Mouse (Mus musculus) ES-Bruce4 (cell line): ENCODE data around the gene Aif1l. TPM values are rescaled to one million over a fixed set of nuclear protein-coding genes. Genes with fewer than 3 reads are reported as not detected.

Source experiments
- H3K27ac ChIP-seq: 2 replicates; pipeline ENCODE4 v1.5.1; 2012; ENCODE audit warnings: low read length, inconsistent platforms; ENCODE audit not compliant: insufficient read depth
- H3K27me3 ChIP-seq: 2 replicates; pipeline ENCODE4 v1.6.1; 2012; ENCODE audit warnings: mild to moderate bottlenecking, low read length, inconsistent platforms; ENCODE audit not compliant: control insufficient read depth, poor library complexity, insufficient read depth, severe bottlenecking
- H3K36me3 ChIP-seq: 2 replicates; pipeline ENCODE4 v1.6.1; 2012; ENCODE audit warnings: inconsistent platforms, mild to moderate bottlenecking, low read length, moderate library complexity; ENCODE audit not compliant: control insufficient read depth, poor library complexity, insufficient read depth, severe bottlenecking
- H3K4me1 ChIP-seq: one replicate; pipeline ENCODE4 v1.8.1; 2011; ENCODE audit warnings: low read length; ENCODE audit not compliant: control insufficient read depth, insufficient read depth
- H3K4me3 ChIP-seq: 2 replicates; pipeline ENCODE4 v1.5.1; 2011; ENCODE audit warnings: low read depth, mild to moderate bottlenecking, low read length
- H3K9ac ChIP-seq: 2 replicates; pipeline ENCODE4 v1.6.1; 2012; ENCODE audit warnings: low read depth, mild to moderate bottlenecking, inconsistent platforms; ENCODE audit not compliant: poor library complexity, severe bottlenecking
- H3K9me3 ChIP-seq: replicated peaks from 2 replicates; pipeline ENCODE4 v1.6.1; 2012; ENCODE audit warnings: mild to moderate bottlenecking, low read length, inconsistent platforms; ENCODE audit not compliant: control insufficient read depth, poor library complexity, insufficient read depth, severe bottlenecking
- CTCF ChIP-seq: IDR thresholded peaks from one replicate; pipeline ENCODE4 v1.8.1; 2011; ENCODE audit warnings: low read depth, low read length
- EP300 ChIP-seq: IDR thresholded peaks from 2 replicates; pipeline ENCODE4 v1.6.1; 2011; ENCODE audit warnings: low read depth, low read length; ENCODE audit not compliant: insufficient read depth
- POLR2A ChIP-seq: IDR thresholded peaks from one replicate; pipeline ENCODE4 v1.8.1; 2011; ENCODE audit warnings: low read length; ENCODE audit not compliant: insufficient read depth
- polyA plus RNA-seq: library from polyadenylated mRNA; stranded (reverse); fragments of >200 nt; gene quantifications from 2 replicates; pipeline ENCODE4 v1.2.4, GENCODE M21; 2011; ENCODE audit warnings: low read depth; ENCODE audit not compliant: missing spikeins, insufficient read depth, insufficient read length

Gene Aif1l
- polyA plus RNA-seq, 1 experiment, result 40.5 TPM

DNA sequence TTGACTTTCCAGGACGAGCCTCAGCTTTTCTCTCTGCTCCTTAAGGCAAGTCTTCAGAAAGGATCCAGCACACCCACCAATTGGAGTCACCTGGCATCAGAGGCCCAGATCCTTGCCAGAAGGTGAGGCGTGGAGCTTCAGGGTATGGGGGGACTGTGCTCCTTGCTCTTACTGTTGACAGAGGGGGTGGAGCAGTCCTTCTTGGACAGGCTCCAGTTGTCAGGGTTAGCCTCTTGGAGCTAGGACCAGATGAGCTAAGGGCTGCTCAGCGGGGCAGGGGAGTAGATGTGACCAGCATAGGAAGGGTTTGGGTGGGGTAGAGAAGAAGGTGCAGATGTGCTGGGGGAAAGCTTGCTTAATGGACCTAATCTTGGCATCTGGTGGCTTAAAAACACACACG lies 24.0 kb upstream of the Aif1l start:
- Histone ChIP-seq H3K9me3 (no peaks in the 10 kb centered on the region), H3K27ac (no peak overlapping the region)

DNA sequence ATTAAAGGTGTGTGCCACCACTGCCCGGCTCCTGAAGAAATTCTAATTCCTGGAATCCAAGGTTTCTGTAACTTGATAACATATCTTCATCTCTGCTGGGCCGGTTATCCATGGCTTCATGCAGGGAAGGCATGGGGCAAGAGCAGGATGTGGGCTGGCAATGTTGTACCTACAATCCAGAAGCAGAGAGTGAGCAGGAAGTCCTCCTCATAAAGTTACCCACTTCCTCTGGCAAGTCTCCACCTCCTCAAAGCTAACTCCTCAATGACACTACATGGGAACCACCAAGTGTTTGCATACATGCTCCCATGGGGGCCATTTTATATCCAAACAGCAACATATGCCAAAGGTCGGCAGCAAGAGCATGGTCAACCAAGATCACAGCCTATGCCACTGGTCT lies 20.3 kb upstream of the Aif1l start:
- Histone ChIP-seq H3K9ac (no peak overlapping the region), H3K9me3 (no peaks in the 10 kb centered on the region), H3K4me1 (no peaks in the 10 kb centered on the region), H3K27me3 (no peaks in the 10 kb centered on the region), H3K27ac (no peak overlapping the region), H3K4me3 (no peak overlapping the region), H3K36me3 (no peaks in the 10 kb centered on the region)
- no peak for TF ChIP-seq CTCF
- TF ChIP-seq POLR2A, result no peak
- TF ChIP-seq EP300, result no peak

More for the DNA sequence above, 24.0 kb upstream of the Aif1l start:
- no peak overlapping the region for H3K4me3 ChIP-seq
- H3K4me1 ChIP-seq, result no peaks in the 10 kb centered on the region
- H3K27me3 ChIP-seq, result no peaks in the 10 kb centered on the region
- no peak overlapping the region for H3K9ac ChIP-seq
- TF ChIP-seq CTCF, result no peak
- no peak for TF ChIP-seq EP300
- TF ChIP-seq POLR2A, result no peak
- H3K36me3 ChIP-seq, result no peaks in the 10 kb centered on the region

DNA sequence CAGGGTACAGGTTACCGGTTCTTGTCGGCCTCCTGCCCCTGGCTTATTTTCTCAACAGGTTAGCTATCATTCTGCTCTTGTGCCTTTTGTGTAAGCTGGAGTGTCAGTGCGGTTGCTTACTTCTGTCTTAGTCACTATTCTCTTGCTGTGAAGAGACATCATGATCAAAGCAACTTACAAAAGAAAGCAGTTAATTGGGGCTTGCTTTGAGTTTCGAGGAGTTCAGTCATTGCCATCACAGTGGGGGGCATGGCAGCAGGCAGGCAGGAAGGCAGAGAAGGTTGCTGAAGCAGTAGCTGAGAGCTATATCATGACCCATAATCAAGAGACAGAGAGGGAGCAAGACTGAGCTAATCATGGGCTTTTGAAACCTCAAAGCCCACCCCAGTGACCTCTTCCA lies 15.4 kb upstream of the Aif1l start:
- TF ChIP-seq CTCF (no peak), POLR2A (no peak), EP300 (no peak)
- H3K27me3 ChIP-seq, result no peaks in the 10 kb centered on the region
- H3K27ac ChIP-seq, result no peak overlapping the region
- H3K4me1 ChIP-seq, result no peaks in the 10 kb centered on the region
- no peak overlapping the region for H3K4me3 ChIP-seq
- H3K9me3 ChIP-seq, result no peaks in the 10 kb centered on the region
- no peak overlapping the region for H3K9ac ChIP-seq
- no peaks in the 10 kb centered on the region for H3K36me3 ChIP-seq

DNA sequence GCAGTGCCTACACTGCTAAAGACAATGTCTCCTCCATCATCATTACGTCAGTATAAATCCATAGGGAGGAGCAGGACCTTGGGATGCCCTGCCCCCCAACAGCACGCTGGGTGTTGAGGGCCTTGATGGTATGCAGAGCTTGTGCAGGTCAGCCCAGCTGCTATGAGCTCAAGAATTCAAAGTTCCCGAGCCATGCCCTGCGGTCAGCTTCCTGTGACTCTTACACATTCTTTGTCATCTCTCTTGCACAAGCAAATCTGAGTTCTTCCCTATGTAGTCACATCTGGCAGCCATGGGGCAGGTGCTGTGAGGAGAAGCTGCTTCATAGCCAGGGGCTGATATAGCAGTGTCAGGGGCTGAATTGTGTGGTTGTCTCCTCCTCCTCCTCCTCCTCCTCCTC lies 14.9 kb upstream of the Aif1l start:
- Histone ChIP-seq H3K27ac (no peak overlapping the region), H3K4me3 (no peak overlapping the region), H3K36me3 (no peaks in the 10 kb centered on the region), H3K4me1 (no peaks in the 10 kb centered on the region), H3K27me3 (no peaks in the 10 kb centered on the region), H3K9ac (no peak overlapping the region), H3K9me3 (no peaks in the 10 kb centered on the region)
- TF ChIP-seq POLR2A (no peak), CTCF (no peak), EP300 (no peak)

DNA sequence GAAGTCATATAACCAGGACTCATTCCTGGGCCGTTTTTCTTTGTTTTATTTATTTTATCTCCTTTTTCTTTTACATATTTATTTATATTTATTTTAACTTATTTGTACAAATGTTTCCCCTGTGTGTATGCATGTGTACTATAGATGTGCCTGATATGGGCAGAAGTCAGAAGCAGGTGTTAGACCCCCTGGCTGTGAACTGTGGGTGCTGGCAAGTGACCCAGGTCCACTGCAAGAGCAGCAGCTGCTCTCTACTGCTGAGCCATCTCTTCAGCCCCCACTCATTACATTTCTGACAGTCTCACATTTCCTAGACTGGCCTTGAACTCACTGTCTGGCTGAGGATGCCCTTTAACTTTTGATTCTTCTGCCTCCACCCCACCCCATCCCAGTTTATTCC lies 11.6 kb upstream of the Aif1l start:
- TF ChIP-seq POLR2A (no peak), EP300 (no peak), CTCF (no peak)
- Histone ChIP-seq H3K27me3 (no peaks in the 10 kb centered on the region), H3K27ac (no peak overlapping the region)

DNA sequence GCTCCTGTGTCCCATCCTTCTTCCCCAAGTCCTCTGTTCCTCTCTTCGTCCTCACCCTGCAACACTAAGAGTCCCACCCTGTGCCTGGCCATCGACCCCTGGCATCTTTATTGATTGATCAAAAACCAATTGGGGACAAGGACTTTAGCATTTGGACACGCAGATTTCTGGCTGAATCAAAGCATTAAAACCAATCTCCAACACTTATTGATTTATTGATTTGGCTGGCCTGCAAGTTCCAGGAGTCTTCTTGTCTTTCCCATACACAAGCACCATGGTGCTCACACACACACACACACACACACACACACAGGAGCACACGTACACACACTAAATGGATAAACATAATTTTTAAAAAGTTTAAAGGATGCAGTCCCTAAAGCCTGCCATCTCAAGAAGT lies 6.9 kb upstream of the Aif1l start:
- no peaks in the 10 kb centered on the region for H3K27me3 ChIP-seq
- no peak overlapping the region for H3K9ac ChIP-seq
- H3K36me3 ChIP-seq, result no peaks in the 10 kb centered on the region
- H3K9me3 ChIP-seq, result no peaks in the 10 kb centered on the region
- no peak overlapping the region for H3K27ac ChIP-seq
- H3K4me3 ChIP-seq, result no peak overlapping the region
- no peaks in the 10 kb centered on the region for H3K4me1 ChIP-seq
- no peak for TF ChIP-seq POLR2A
- TF ChIP-seq CTCF, result no peak
- no peak for TF ChIP-seq EP300

More for the DNA sequence above, 11.6 kb upstream of the Aif1l start:
- no peaks in the 10 kb centered on the region for H3K9me3 ChIP-seq
- H3K36me3 ChIP-seq, result no peaks in the 10 kb centered on the region
- no peak overlapping the region for H3K4me3 ChIP-seq
- H3K9ac ChIP-seq, result no peak overlapping the region
- no peaks in the 10 kb centered on the region for H3K4me1 ChIP-seq
